ENCODE assay signal across 9 mouse cellular contexts in genomic region chr3:52257782-52258441, GRCm38 (mm10). TPM values are rescaled to one million over a fixed set of nuclear protein-coding genes. Genes with fewer than 3 reads are reported as not detected.
DNase-seq lines count a peak whose midpoint lies in the region; ATAC-seq and TF ChIP-seq lines count a peak whose summit lies in the region.
"Had no signal": no experiment of that assay in that cellular context is flagged by ENCODE, and none has a peak within 500 bp of the region (broad histone marks: within the 10 kb centered on the region; RNA-seq: fewer than 3 reads in every experiment).

No protein-coding gene starts in this region.

- H3K27ac ChIP-seq in cortical plate, adult 2 months (ENCODE audit: insufficient read depth, low read length): no peak overlapping the region
- H3K27ac ChIP-seq in intestine, postnatal 0 days (ENCODE audit: low read depth, low read length): no peak overlapping the region
- no peak overlapping the region for H3K27ac ChIP-seq in liver, embryonic 15.5 days (replicated peaks)
- H3K27ac ChIP-seq in neural tube, embryonic 12.5 days: no peak overlapping the region

- no peaks in the 10 kb centered on the region for H3K36me3 ChIP-seq in intestine, postnatal 0 days (ENCODE audit: control insufficient read depth, insufficient read depth)
- H3K36me3 ChIP-seq in liver, embryonic 15.5 days (replicated peaks): no peaks in the 10 kb centered on the region
- no peaks in the 10 kb centered on the region for H3K36me3 ChIP-seq in neural tube, embryonic 12.5 days

- H3K4me2 ChIP-seq in intestine, postnatal 0 days (replicated peaks; ENCODE audit: low read depth): peak overlapping the region; percentile 68
- H3K4me2 ChIP-seq in liver, embryonic 15.5 days: peak overlapping the region; percentile 44
- H3K4me2 ChIP-seq in neural tube, embryonic 12.5 days (replicated peaks): peak overlapping the region; percentile 54

- no peak overlapping the region for H3K9ac ChIP-seq in intestine, postnatal 0 days (ENCODE audit: low read depth, low read length)
- H3K9ac ChIP-seq in liver, embryonic 15.5 days: no peak overlapping the region
- H3K9ac ChIP-seq in neural tube, embryonic 12.5 days: no peak overlapping the region

- TF ChIP-seq CTCF in cortical plate, adult 2 months (IDR thresholded peaks at IDR 0.05; ENCODE audit: extremely low read depth, insufficient read depth, low read length): peak; percentile 77
- peak; percentile 86 for TF ChIP-seq CTCF in intestine, postnatal 0 days (IDR thresholded peaks at IDR 0.05; ENCODE audit: low read depth)

- ATAC-seq in intestine, postnatal 0 days: 0 out of 2 replicates have a peak, but pooled peaks have one; percentile 35
- no peak for ATAC-seq in liver, embryonic 15.5 days (ENCODE audit: insufficient read depth)
- 0 out of 2 replicates have a peak, but pooled peaks have one; percentile 44 for ATAC-seq in neural tube, embryonic 12.5 days (ENCODE audit: low FRiP score, low read depth)

- H3K27me3 ChIP-seq in intestine, postnatal 0 days (replicated peaks; ENCODE audit: control insufficient read depth, insufficient read depth, low read length): 0 out of 2 replicates have a peak, but pooled peaks cover 5% of the 10 kb centered on the region
- H3K27me3 ChIP-seq in liver, embryonic 15.5 days: no peaks in the 10 kb centered on the region
- H3K27me3 ChIP-seq in neural tube, embryonic 12.5 days (replicated peaks): peaks cover 8% of the 10 kb centered on the region; the same call in 1 of the 2 replicates

- H3K4me3 ChIP-seq in cortical plate, adult 2 months (ENCODE audit: insufficient read depth, low read length): 0 out of 2 replicates have a peak overlapping the region, but pooled peaks have one; percentile 0
- peak overlapping the region; percentile 21 for H3K4me3 ChIP-seq in intestine, postnatal 0 days (ENCODE audit: low read depth, low read length)
- H3K4me3 ChIP-seq in liver, embryonic 15.5 days (replicated peaks): peak overlapping the region; percentile 29
- no peak overlapping the region for H3K4me3 ChIP-seq in neural tube, embryonic 12.5 days
- H3K4me3 ChIP-seq: erythroblast, embryonic 14.5 days had no signal

- H3K4me1 ChIP-seq in cortical plate, adult 2 months (ENCODE audit: control insufficient read depth, insufficient read depth, low read length): no peaks in the 10 kb centered on the region
- H3K4me1 ChIP-seq in intestine, postnatal 0 days (replicated peaks; ENCODE audit: control insufficient read depth, insufficient read depth, low read length): no peaks in the 10 kb centered on the region
- 0 out of 2 replicates have a peak, but pooled peaks cover 3% of the 10 kb centered on the region for H3K4me1 ChIP-seq in liver, embryonic 15.5 days (replicated peaks)
- no peaks in the 10 kb centered on the region for H3K4me1 ChIP-seq in neural tube, embryonic 12.5 days

- peak; percentile 54 for DNase-seq in urinary bladder, postnatal 14 days (ENCODE audit: low spot score)
- DNase-seq in urinary bladder, postnatal 10 days (ENCODE audit: low spot score): no peak
- peak; percentile 81 to 85 for DNase-seq in heart, adult 18-20 months
- peak; percentile 67 for DNase-seq in thymus, postnatal 14 days

- WGBS in intestine, postnatal 0 days: 12% methylated on average over 18 of the region's 18 CpGs
- WGBS in liver, embryonic 15.5 days (ENCODE audit: insufficient replicate concordance): 9% methylated on average over 18 of the region's 18 CpGs
- 18% methylated on average over 18 of the region's 18 CpGs for WGBS in neural tube, embryonic 12.5 days

- no peak for TF ChIP-seq POLR2A in cortical plate, adult 2 months (IDR thresholded peaks at IDR 0.05; ENCODE audit: extremely low read depth, insufficient read depth, low read length)

- no peaks in the 10 kb centered on the region for H3K9me3 ChIP-seq in intestine, postnatal 0 days (ENCODE audit: control insufficient read depth)
- H3K9me3 ChIP-seq in liver, embryonic 15.5 days (replicated peaks): no peaks in the 10 kb centered on the region
- no peaks in the 10 kb centered on the region for H3K9me3 ChIP-seq in neural tube, embryonic 12.5 days

RNA-seq across cellular contexts. Expression of gene Foxo1, which starts 10.2 kb away (rescaled TPM):
- 6.7 and 8.5 TPM in 2 replicates for polyA plus RNA-seq in cortical plate, adult 2 months (2012; rRNA removed)
- 10 to 100 TPM; 11.1 to 14.0 TPM for total RNA-seq in heart, adult 18-20 months (2021)
- 4.4 and 4.6 TPM in 2 replicates for polyA plus RNA-seq in intestine, postnatal 0 days (2015; fragmentation: Nextera tagmentation; extraction: Ambion mirVana)
- 1.7 and 2.3 TPM in 2 replicates for polyA plus RNA-seq in liver, embryonic 15.5 days (2015; fragmentation: Nextera tagmentation; extraction: Ambion mirVana)
- 3.7 and 4.3 TPM in 2 replicates for polyA plus RNA-seq in neural tube, embryonic 12.5 days (2016; fragmentation: Nextera tagmentation; extraction: Ambion mirVana)
